In genomic region chr8:47411321-47411720, GRCm38 (mm10) we compare ENCODE assay signal across 11 mouse cellular contexts. TPM values are rescaled to one million over a fixed set of nuclear protein-coding genes. Genes with fewer than 3 reads are reported as not detected.
DNase-seq lines count a peak whose midpoint lies in the region; ATAC-seq and TF ChIP-seq lines count a peak whose summit lies in the region.
"Had no signal": no experiment of that assay in that cellular context is flagged by ENCODE, and none has a peak within 500 bp of the region (broad histone marks: within the 10 kb centered on the region; RNA-seq: fewer than 3 reads in every experiment).

No protein-coding gene starts in this region.

- WGBS in heart, embryonic 16.5 days: 16% methylated on average over 12 of the region's 12 CpGs
- 4% methylated on average over 12 of the region's 12 CpGs for WGBS in midbrain, embryonic 10.5 days
- WGBS in midbrain, embryonic 16.5 days: 4% methylated on average over 12 of the region's 12 CpGs
- WGBS in intestine, postnatal 0 days: 24% methylated on average over 12 of the region's 12 CpGs
- WGBS in stomach, embryonic 16.5 days: 13% methylated on average over 12 of the region's 12 CpGs

- H3K9ac ChIP-seq in heart, embryonic 16.5 days (ENCODE audit: low read length): no peak overlapping the region
- H3K9ac ChIP-seq in midbrain, embryonic 16.5 days (ENCODE audit: low read depth, low read length): no peak overlapping the region
- no peak overlapping the region for H3K9ac ChIP-seq in intestine, postnatal 0 days (ENCODE audit: low read depth, low read length)
- H3K9ac ChIP-seq in stomach, embryonic 16.5 days (ENCODE audit: low read length): no peak overlapping the region

- peaks cover 6% of the 10 kb centered on the region for H3K4me1 ChIP-seq in heart, embryonic 16.5 days (ENCODE audit: control insufficient read depth, insufficient read depth, low read length)
- peaks cover 32% of the 10 kb centered on the region for H3K4me1 ChIP-seq in midbrain, embryonic 10.5 days
- H3K4me1 ChIP-seq in midbrain, embryonic 16.5 days (ENCODE audit: control insufficient read depth, insufficient read depth, low read length): peaks cover 18% of the 10 kb centered on the region
- H3K4me1 ChIP-seq in intestine, postnatal 0 days (replicated peaks; ENCODE audit: control insufficient read depth, insufficient read depth, low read length): no peaks in the 10 kb centered on the region; the same call in 1 of the 2 replicates
- peaks cover 7% of the 10 kb centered on the region; the same call in 1 of the 2 replicates for H3K4me1 ChIP-seq in stomach, embryonic 16.5 days (ENCODE audit: control insufficient read depth, insufficient read depth, low read length)

- H3K36me3 ChIP-seq in heart, embryonic 16.5 days (ENCODE audit: control insufficient read depth, insufficient read depth): no peaks in the 10 kb centered on the region
- no peaks in the 10 kb centered on the region for H3K36me3 ChIP-seq in midbrain, embryonic 10.5 days
- no peaks in the 10 kb centered on the region for H3K36me3 ChIP-seq in midbrain, embryonic 16.5 days (ENCODE audit: control insufficient read depth, insufficient read depth, low read length)
- no peaks in the 10 kb centered on the region for H3K36me3 ChIP-seq in intestine, postnatal 0 days (ENCODE audit: control insufficient read depth, insufficient read depth)
- H3K36me3 ChIP-seq in stomach, embryonic 16.5 days (ENCODE audit: control insufficient read depth, insufficient read depth, low read length): no peaks in the 10 kb centered on the region

- H3K9me3 ChIP-seq in heart, embryonic 16.5 days (replicated peaks; ENCODE audit: control insufficient read depth, low read length): no peaks in the 10 kb centered on the region
- H3K9me3 ChIP-seq in midbrain, embryonic 10.5 days (replicated peaks): no peaks in the 10 kb centered on the region
- H3K9me3 ChIP-seq in midbrain, embryonic 16.5 days (replicated peaks; ENCODE audit: control insufficient read depth, low read length, poor library complexity, severe bottlenecking): no peaks in the 10 kb centered on the region
- no peaks in the 10 kb centered on the region for H3K9me3 ChIP-seq in intestine, postnatal 0 days (ENCODE audit: control insufficient read depth)
- no peaks in the 10 kb centered on the region for H3K9me3 ChIP-seq in stomach, embryonic 16.5 days (replicated peaks; ENCODE audit: control insufficient read depth, low read length)

- intact Hi-C loops in heart, postnatal 10 days (cut with DNase I): loop anchor here (5.0 to 10.0 kb wide), 2 partner anchors 121 to 283 kb away; partner anchors contain the start of genes Rwdd4a and Trappc11

- H3K27ac ChIP-seq in heart, embryonic 16.5 days (ENCODE audit: low read length): no peak overlapping the region
- H3K27ac ChIP-seq in midbrain, embryonic 10.5 days (replicated peaks): no peak overlapping the region
- H3K27ac ChIP-seq in midbrain, embryonic 16.5 days (ENCODE audit: low read length): no peak overlapping the region
- no peak overlapping the region for H3K27ac ChIP-seq in intestine, postnatal 0 days (ENCODE audit: low read depth, low read length)
- H3K27ac ChIP-seq in stomach, embryonic 16.5 days (ENCODE audit: low read length): no peak overlapping the region

- peak overlapping the region; percentile 82; the same call in 1 of the 2 replicates for H3K4me2 ChIP-seq in heart, embryonic 16.5 days (ENCODE audit: low read depth, low read length)
- no peak overlapping the region for H3K4me2 ChIP-seq in midbrain, embryonic 16.5 days (ENCODE audit: low read length)
- peak overlapping the region; percentile 98 for H3K4me2 ChIP-seq in intestine, postnatal 0 days (replicated peaks; ENCODE audit: low read depth)
- peak overlapping the region; percentile 81 for H3K4me2 ChIP-seq in stomach, embryonic 16.5 days (ENCODE audit: low read depth, low read length)

- peak overlapping the region; percentile 70; the same call in 1 of the 2 replicates for H3K4me3 ChIP-seq in heart, embryonic 16.5 days (ENCODE audit: low read length)
- peak overlapping the region; percentile 27 for H3K4me3 ChIP-seq in midbrain, embryonic 10.5 days
- H3K4me3 ChIP-seq in midbrain, embryonic 16.5 days (ENCODE audit: low read depth, low read length): no peak overlapping the region
- no peak overlapping the region for H3K4me3 ChIP-seq in intestine, postnatal 0 days (ENCODE audit: low read depth, low read length)
- H3K4me3 ChIP-seq in stomach, embryonic 16.5 days (replicated peaks; ENCODE audit: low read length): peak overlapping the region; percentile 62

- no peak for TF ChIP-seq CTCF in intestine, postnatal 0 days (IDR thresholded peaks at IDR 0.05; ENCODE audit: low read depth)

- no peak for DNase-seq in heart, postnatal 10 days
- DNase-seq in midbrain, embryonic 10.5 days (ENCODE audit: low spot score): no peak
- DNase-seq in thymus, postnatal 10 days (ENCODE audit: low spot score in 2 of 2): no peak
- no peak for DNase-seq in spleen, postnatal 10 days (ENCODE audit: low spot score in 2 of 2)
- DNase-seq: cerebellum, adult 9-11 months; kidney, postnatal 10 days had no signal

- peaks cover 34% of the 10 kb centered on the region for H3K27me3 ChIP-seq in heart, embryonic 16.5 days (ENCODE audit: control insufficient read depth, insufficient read depth, low read length)
- peaks cover 89% of the 10 kb centered on the region for H3K27me3 ChIP-seq in midbrain, embryonic 10.5 days (ENCODE audit: low read depth, poor library complexity, severe bottlenecking)
- H3K27me3 ChIP-seq in midbrain, embryonic 16.5 days (ENCODE audit: control insufficient read depth, insufficient read depth, low read depth, low read length): peaks cover 46% of the 10 kb centered on the region
- H3K27me3 ChIP-seq in intestine, postnatal 0 days (replicated peaks; ENCODE audit: control insufficient read depth, insufficient read depth, low read length): peaks cover 43% of the 10 kb centered on the region
- H3K27me3 ChIP-seq in stomach, embryonic 16.5 days (ENCODE audit: control insufficient read depth, insufficient read depth, low read length): peaks cover 24% of the 10 kb centered on the region
- H3K27me3 ChIP-seq: CH12.LX had no signal

- no peak for ATAC-seq in heart, embryonic 16.5 days (replicated peaks; ENCODE audit: extremely low read depth, insufficient read depth, low FRiP score)
- no peak for ATAC-seq in midbrain, embryonic 16.5 days
- ATAC-seq in intestine, postnatal 0 days: no peak
- no peak for ATAC-seq in stomach, embryonic 16.5 days (ENCODE audit: insufficient read depth, low FRiP score)

RNA-seq across cellular contexts. Expression of gene Stox2, which starts 34.8 kb away (rescaled TPM):
- polyA plus RNA-seq in heart, embryonic 16.5 days (2015; fragmentation: Nextera tagmentation; extraction: Ambion mirVana): 7.3 and 8.0 TPM in 2 replicates
- 10 to 100 TPM; 23.5 to 24.2 TPM for total RNA-seq in heart, postnatal 10 days (2021)
- 22.2 and 28.2 TPM in 2 replicates for polyA plus RNA-seq in midbrain, embryonic 10.5 days (2016; fragmentation: Nextera tagmentation; extraction: Ambion mirVana)
- polyA plus RNA-seq in midbrain, embryonic 16.5 days (2015; fragmentation: Nextera tagmentation; extraction: Ambion mirVana): 37.8 and 38.0 TPM in 2 replicates
- polyA plus RNA-seq in intestine, postnatal 0 days (2015; fragmentation: Nextera tagmentation; extraction: Ambion mirVana): 3.2 and 3.9 TPM in 2 replicates
- 8.7 and 9.2 TPM in 2 replicates for polyA plus RNA-seq in stomach, embryonic 16.5 days (2015; fragmentation: Nextera tagmentation; extraction: Ambion mirVana)

Comparison
In these comparisons a context has a peak if more than half of its experiments do, and no peak if none do; other contexts are left out.
1. H3K4me3 ChIP-seq: peak in heart, embryonic 16.5 days (single experiment), midbrain, embryonic 10.5 days (single experiment) and stomach, embryonic 16.5 days (single experiment); none in midbrain, embryonic 16.5 days (single experiment) and intestine, postnatal 0 days (single experiment).